Mouse (Mus musculus): ENCODE measurements at regions not wholly inside any gene's neighbourhood (a gene's known extent, or its start where the extent isn't known, plus 50 kb on each side); places are given as distances from the start of the nearest gene placed in this dataset.

- Histone ChIP-seq H3K9me3 (replicated peaks; ENCODE audit: low read length) (no peaks in the 10 kb centered on the region), H3K27me3 (replicated peaks) (no peaks in the 10 kb centered on the region), H3K9ac (ENCODE audit: insufficient read depth, low read depth) (no peak overlapping the region), H3K4me1 (ENCODE audit: control insufficient read depth in 1 of 2, insufficient read depth in 2 of 2) (peaks cover 3 to 9% of the 10 kb centered on the region in 2 experiments; a peak in 2 of 4 replicates), H3K79me2 (replicated peaks; ENCODE audit: control insufficient read depth, extremely low read depth, insufficient read depth, poor library complexity, severe bottlenecking) (no peaks in the 10 kb centered on the region), H3K27ac (ENCODE audit: insufficient read depth, low read depth) (no peak overlapping the region), H3K36me3 (replicated peaks in 1 of 2; ENCODE audit: control insufficient read depth in 1 of 2, insufficient read depth in 1 of 2, low read length in 1 of 2) (no peaks in the 10 kb centered on the region), H3K4me2 (ENCODE audit: insufficient read depth, low read depth, poor library complexity, severe bottlenecking) (no peak overlapping the region), H3K4me3 (replicated peaks in 1 of 3; ENCODE audit: low read depth in 2 of 3, low read length in 2 of 3, poor library complexity in 1 of 3) (no peak overlapping the region)
- dilution Hi-C loops (cut with MboI; ENCODE audit: extremely low pct_ligation_motif_present, extremely low pct_unique_long_range_greater_than_20kb, low sequenced_read_pairs) (no loop called here), in situ Hi-C loops (cut with MboI; ENCODE audit: low pct_ligation_motif_present, low pct_unique_long_range_greater_than_20kb, low sequenced_read_pairs) (no loop called here)
- no peak for DNase-seq (ENCODE audit: extremely low read depth)
- no peak for TF ChIP-seq USF1 (IDR thresholded peaks at IDR 0.05; ENCODE audit: low read depth, low read length)
- no peak for TF ChIP-seq NELFE (IDR thresholded peaks at IDR 0.05; ENCODE audit: low read depth, low read length)
- no peak for TF ChIP-seq ZKSCAN1 (IDR thresholded peaks at IDR 0.05; ENCODE audit: borderline replicate concordance, low read depth, low read length)
- TF ChIP-seq TCF12 (IDR thresholded peaks at IDR 0.05; ENCODE audit: low read depth, low read length), result no peak
- TF ChIP-seq UBTF (IDR thresholded peaks at IDR 0.05; ENCODE audit: low read depth, low read length), result no peak
- no peak for TF ChIP-seq MAFK (IDR thresholded peaks at IDR 0.05; ENCODE audit: insufficient replicate concordance, low read length)
- no peak for TF ChIP-seq CTCF (conservative IDR thresholded peaks at IDR 0.05 in 1 of 2, IDR thresholded peaks at IDR 0.05 in 1 of 2; ENCODE audit: low read depth in 2 of 2, low read length in 2 of 2)
- TF ChIP-seq JUN (IDR thresholded peaks at IDR 0.05; ENCODE audit: insufficient read depth, low read depth, low read length), result no peak
- no peak for TF ChIP-seq IRF4 (IDR thresholded peaks at IDR 0.05; ENCODE audit: low read depth, low read length)
- TF ChIP-seq ETS1 (conservative IDR thresholded peaks at IDR 0.05; ENCODE audit: low read depth, low read length), result no peak
- TF ChIP-seq CHD1 (IDR thresholded peaks at IDR 0.05; ENCODE audit: low read depth, low read length), result no peak
- TF ChIP-seq ZC3H11A (IDR thresholded peaks at IDR 0.05; ENCODE audit: low read depth, low read length), result no peak
- no peak for TF ChIP-seq POLR2AphosphoS2 (IDR thresholded peaks at IDR 0.05; ENCODE audit: low read depth, low read length)
- TF ChIP-seq POLR2A (IDR thresholded peaks at IDR 0.05; ENCODE audit: low read depth, low read length), result no peak
- TF ChIP-seq RCOR1 (conservative IDR thresholded peaks at IDR 0.05; ENCODE audit: low read depth, low read length), result no peak
- TF ChIP-seq E2F4 (IDR thresholded peaks at IDR 0.05; ENCODE audit: insufficient replicate concordance, low read depth, low read length), result no peak
- no peak for TF ChIP-seq RAD21 (IDR thresholded peaks at IDR 0.05; ENCODE audit: low read depth, low read length)
- TF ChIP-seq EP300 (IDR thresholded peaks at IDR 0.05; ENCODE audit: low read length), result no peak
- TF ChIP-seq NRF1 (IDR thresholded peaks at IDR 0.05; ENCODE audit: low read depth, low read length), result no peak
Measured at GRCm38 (mm10) chr10:21695185-21695584, 102.2 kb downstream of the 1700020N01Rik start.

GRCm38 (mm10) chr10:21696671-21697070, 103.7 kb downstream of the 1700020N01Rik start:
- H3K79me2 ChIP-seq (replicated peaks; ENCODE audit: control insufficient read depth, extremely low read depth, insufficient read depth, poor library complexity, severe bottlenecking), result no peaks in the 10 kb centered on the region
- H3K36me3 ChIP-seq (replicated peaks in 1 of 2; ENCODE audit: control insufficient read depth in 1 of 2, insufficient read depth in 1 of 2, low read length in 1 of 2), result no peaks in the 10 kb centered on the region
- dilution Hi-C loops (cut with MboI; ENCODE audit: extremely low pct_ligation_motif_present, extremely low pct_unique_long_range_greater_than_20kb, low sequenced_read_pairs) (no loop called here), in situ Hi-C loops (cut with MboI; ENCODE audit: low pct_ligation_motif_present, low pct_unique_long_range_greater_than_20kb, low sequenced_read_pairs) (no loop called here)
- no peak overlapping the region for H3K4me2 ChIP-seq (ENCODE audit: insufficient read depth, low read depth, poor library complexity, severe bottlenecking)
- H3K27ac ChIP-seq (ENCODE audit: insufficient read depth, low read depth), result no peak overlapping the region
- H3K9me3 ChIP-seq (replicated peaks; ENCODE audit: low read length), result no peaks in the 10 kb centered on the region
- DNase-seq (ENCODE audit: extremely low read depth), result peak; percentile 22
- no peak overlapping the region for H3K4me3 ChIP-seq (replicated peaks in 1 of 3; ENCODE audit: low read depth in 2 of 3, low read length in 2 of 3, poor library complexity in 1 of 3)
- H3K4me1 ChIP-seq (ENCODE audit: control insufficient read depth in 1 of 2, insufficient read depth in 2 of 2), result peaks cover 3 to 14% of the 10 kb centered on the region in 2 experiments; a peak in 2 of 4 replicates
- no peak overlapping the region for H3K9ac ChIP-seq (ENCODE audit: insufficient read depth, low read depth)
- no peaks in the 10 kb centered on the region for H3K27me3 ChIP-seq (replicated peaks)
- TF ChIP-seq POLR2A (IDR thresholded peaks at IDR 0.05; ENCODE audit: low read depth, low read length) (no peak), MAFK (IDR thresholded peaks at IDR 0.05; ENCODE audit: insufficient replicate concordance, low read length) (no peak), CHD2 (IDR thresholded peaks at IDR 0.05; ENCODE audit: low read length) (no peak), JUND (conservative IDR thresholded peaks at IDR 0.05; ENCODE audit: low read depth, low read length) (no peak; the same call in 1 of the 2 replicates), SMC3 (IDR thresholded peaks at IDR 0.05; ENCODE audit: low read depth, low read length) (no peak), ZMIZ1 (IDR thresholded peaks at IDR 0.05; ENCODE audit: low read depth, low read length) (no peak), IRF4 (IDR thresholded peaks at IDR 0.05; ENCODE audit: low read depth, low read length) (peak; percentile 94), HCFC1 (IDR thresholded peaks at IDR 0.05; ENCODE audit: low read depth, low read length) (no peak), ELF1 (IDR thresholded peaks at IDR 0.05; ENCODE audit: low read depth, low read length) (no peak), ZC3H11A (IDR thresholded peaks at IDR 0.05; ENCODE audit: low read depth, low read length) (no peak), POLR2AphosphoS2 (IDR thresholded peaks at IDR 0.05; ENCODE audit: low read depth, low read length) (no peak), ZKSCAN1 (IDR thresholded peaks at IDR 0.05; ENCODE audit: borderline replicate concordance, low read depth, low read length) (no peak), GABPA (IDR thresholded peaks at IDR 0.05; ENCODE audit: insufficient replicate concordance, low read depth, low read length) (no peak), RAD21 (IDR thresholded peaks at IDR 0.05; ENCODE audit: low read depth, low read length) (no peak), SIN3A (IDR thresholded peaks at IDR 0.05; ENCODE audit: low read length) (no peak), MEF2A (IDR thresholded peaks at IDR 0.05; ENCODE audit: borderline replicate concordance, low read depth, low read length) (no peak), TBP (conservative IDR thresholded peaks at IDR 0.05; ENCODE audit: low read depth, low read length) (no peak), ETS1 (conservative IDR thresholded peaks at IDR 0.05; ENCODE audit: low read depth, low read length) (0 out of 2 replicates have a peak, but pooled peaks have one; percentile 17), CHD1 (IDR thresholded peaks at IDR 0.05; ENCODE audit: low read depth, low read length) (no peak), TCF12 (IDR thresholded peaks at IDR 0.05; ENCODE audit: low read depth, low read length) (no peak), RCOR1 (conservative IDR thresholded peaks at IDR 0.05; ENCODE audit: low read depth, low read length) (no peak), PAX5 (IDR thresholded peaks at IDR 0.05; ENCODE audit: low read length) (no peak), MAZ (IDR thresholded peaks at IDR 0.05; ENCODE audit: low read depth, low read length) (no peak), NRF1 (IDR thresholded peaks at IDR 0.05; ENCODE audit: low read depth, low read length) (no peak), E2F4 (IDR thresholded peaks at IDR 0.05; ENCODE audit: insufficient replicate concordance, low read depth, low read length) (no peak)

All from CH12.LX (cell line).